Comparison of ENCODE assay signal across 10 mouse cellular contexts in the genomic region with DNA sequence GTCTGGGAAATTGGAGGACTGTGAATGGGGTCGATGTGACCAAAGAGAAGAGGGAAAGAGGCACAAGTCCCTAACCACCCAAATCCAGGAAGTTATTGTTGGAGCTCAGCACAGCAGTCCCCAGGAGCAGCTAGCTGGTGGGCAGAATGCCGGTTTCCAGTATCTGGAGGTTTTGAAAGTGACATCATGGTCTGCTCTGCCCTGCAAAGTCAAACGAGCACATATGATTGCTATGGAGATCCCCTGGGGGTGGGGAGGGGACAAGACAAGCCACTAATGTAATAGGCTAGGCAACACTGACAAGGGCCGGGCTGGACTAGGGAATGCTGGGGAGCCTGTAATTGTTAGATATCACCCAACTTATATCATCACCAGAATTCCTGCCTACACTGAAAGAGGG. TPM values are rescaled to one million over a fixed set of nuclear protein-coding genes. Genes with fewer than 3 reads are reported as not detected.
DNase-seq lines count a peak whose midpoint lies in the region; ATAC-seq lines count a peak whose summit lies in the region.
"Had no signal": no experiment of that assay in that cellular context is flagged by ENCODE, and none has a peak within 500 bp of the region (broad histone marks: within the 10 kb centered on the region; RNA-seq: fewer than 3 reads in every experiment).

No protein-coding gene starts in this region.

- DNase-seq in kidney, postnatal 10 days = peak; percentile 22
- DNase-seq in kidney, adult 11 months = no peak
- peak; percentile 61 for DNase-seq in embryonic facial prominence, embryonic 14.5 days (ENCODE audit: low spot score)
- DNase-seq in mesoderm, embryonic 11.5 days (ENCODE audit: low read depth, low spot score) = peak; percentile 33
- no peak for DNase-seq in urinary bladder, adult 18-20 months (ENCODE audit: low spot score in 2 of 2)
- DNase-seq in left cerebral cortex, adult 9 months (ENCODE audit: low spot score in 2 of 2) = no peak
- DNase-seq in right cerebral cortex, postnatal 25 days = no peak
- DNase-seq: liver, embryonic 13.5 days had no signal

- H3K4me2 ChIP-seq in embryonic facial prominence, embryonic 14.5 days (ENCODE audit: low read depth, low read length) = no peak overlapping the region
- peak overlapping the region; percentile 6; the same call in 1 of the 2 replicates for H3K4me2 ChIP-seq in heart, embryonic 12.5 days
- H3K4me2 ChIP-seq: liver, embryonic 13.5 days had no signal

- H3K27me3 ChIP-seq in embryonic facial prominence, embryonic 14.5 days (replicated peaks; ENCODE audit: control insufficient read depth, insufficient read depth, low read length) = no peaks in the 10 kb centered on the region
- no peaks in the 10 kb centered on the region for H3K27me3 ChIP-seq in heart, embryonic 12.5 days (replicated peaks)
- H3K27me3 ChIP-seq: liver, embryonic 13.5 days had no signal

- no peak overlapping the region for H3K4me3 ChIP-seq in embryonic facial prominence, embryonic 14.5 days (ENCODE audit: low read depth, low read length)
- H3K4me3 ChIP-seq in heart, embryonic 12.5 days = no peak overlapping the region
- H3K4me3 ChIP-seq: liver, embryonic 13.5 days had no signal

- H3K9ac ChIP-seq in embryonic facial prominence, embryonic 14.5 days (ENCODE audit: low read depth, low read length) = no peak overlapping the region
- H3K9ac ChIP-seq in heart, embryonic 12.5 days = no peak overlapping the region
- H3K9ac ChIP-seq: liver, embryonic 13.5 days had no signal

- peaks cover 5% of the 10 kb centered on the region; the same call in 1 of the 2 replicates for H3K4me1 ChIP-seq in embryonic facial prominence, embryonic 14.5 days (ENCODE audit: control insufficient read depth, insufficient read depth, low read length)
- H3K4me1 ChIP-seq in heart, embryonic 12.5 days (replicated peaks) = peaks cover 25% of the 10 kb centered on the region
- H3K4me1 ChIP-seq: liver, embryonic 13.5 days had no signal

- no peaks in the 10 kb centered on the region for H3K9me3 ChIP-seq in embryonic facial prominence, embryonic 14.5 days (ENCODE audit: control insufficient read depth, low read length)
- H3K9me3 ChIP-seq in heart, embryonic 12.5 days (replicated peaks) = peaks cover under 1% of the 10 kb centered on the region; the same call in 1 of the 2 replicates
- H3K9me3 ChIP-seq: liver, embryonic 13.5 days had no signal

- ATAC-seq in embryonic facial prominence, embryonic 14.5 days (ENCODE audit: low read depth) = peak; percentile 53; the same call in 1 of the 2 replicates
- peak; percentile 75 for ATAC-seq in heart, embryonic 12.5 days (ENCODE audit: insufficient number of reproducible peaks, low FRiP score)

- WGBS in embryonic facial prominence, embryonic 14.5 days = 7% methylated on average over 4 of the region's 4 CpGs
- WGBS in heart, embryonic 12.5 days = 20% methylated on average over 4 of the region's 4 CpGs

- H3K36me3 ChIP-seq in embryonic facial prominence, embryonic 14.5 days (ENCODE audit: control insufficient read depth, insufficient read depth, low read length) = no peaks in the 10 kb centered on the region
- H3K36me3 ChIP-seq in heart, embryonic 12.5 days = peaks cover 2% of the 10 kb centered on the region; the same call in 1 of the 2 replicates
- H3K36me3 ChIP-seq: liver, embryonic 13.5 days had no signal

- no peak overlapping the region for H3K27ac ChIP-seq in embryonic facial prominence, embryonic 14.5 days (replicated peaks; ENCODE audit: low read depth, low read length)
- peak overlapping the region; percentile 36; the same call in 1 of the 2 replicates for H3K27ac ChIP-seq in heart, embryonic 12.5 days (ENCODE audit: poor library complexity, severe bottlenecking)
- H3K27ac ChIP-seq: liver, embryonic 13.5 days had no signal

RNA-seq across cellular contexts. Expression of gene Otoa, which starts 4.0 kb away (rescaled TPM):
- 0.85 and 1.1 TPM in 2 replicates for polyA plus RNA-seq in embryonic facial prominence, embryonic 14.5 days (2014; fragmentation: Nextera tagmentation; extraction: Ambion mirVana)
- polyA plus RNA-seq in heart, embryonic 12.5 days (2016; fragmentation: Nextera tagmentation; extraction: Ambion mirVana) = 0.26 TPM in 1 of 2 replicates, not detected in the other
- polyA plus RNA-seq: kidney, embryonic 14.5 days; liver, embryonic 13.5 days had no signal

RNA-seq across cellular contexts. Expression of gene Igsf6, which starts 11.1 kb away (rescaled TPM):
- polyA plus RNA-seq in embryonic facial prominence, embryonic 14.5 days (2014; fragmentation: Nextera tagmentation; extraction: Ambion mirVana) = 2.2 and 2.6 TPM in 2 replicates
- polyA plus RNA-seq in heart, embryonic 12.5 days (2016; fragmentation: Nextera tagmentation; extraction: Ambion mirVana) = 0.50 and 1.0 TPM in 2 replicates

RNA-seq across cellular contexts. Expression of gene Mettl9, which starts 51.3 kb away (rescaled TPM):
- polyA plus RNA-seq in embryonic facial prominence, embryonic 14.5 days (2014; fragmentation: Nextera tagmentation; extraction: Ambion mirVana) = 142 and 151 TPM in 2 replicates
- 116 TPM in 2 replicates for polyA plus RNA-seq in heart, embryonic 12.5 days (2016; fragmentation: Nextera tagmentation; extraction: Ambion mirVana)

Comparison
In these comparisons a context has a peak if more than half of its experiments do, and no peak if none do; other contexts are left out.
1. DNase-seq: peak in kidney, postnatal 10 days (single experiment), embryonic facial prominence, embryonic 14.5 days (single experiment) and mesoderm, embryonic 11.5 days (single experiment); none in kidney, adult 11 months (single experiment), urinary bladder, adult 18-20 months (0 of 2), left cerebral cortex, adult 9 months (0 of 2) and right cerebral cortex, postnatal 25 days (single experiment).